Mouse (Mus musculus) Patski (cell line): Measurements from ENCODE around the gene Gpsm3. TPM values are rescaled to one million over a fixed set of nuclear protein-coding genes. Genes with fewer than 3 reads are reported as not detected.

Source experiments
- ATAC-seq: fragments of 100-300 bp; one replicate; pipeline ENCODE4 v1.8.0; 2021
- CTCF ChIA-PET: fragments of 350-600 bp; sonication (Branson Sonifier 250); formaldehyde crosslinking; loops from one replicate; lab custom pipeline; 2022; ENCODE audit warnings: inconsistent platforms; lab: Charles Lee
- POLR2A ChIA-PET: fragments of 350-600 bp; sonication (Branson Sonifier 250); formaldehyde crosslinking; loops from one replicate; lab custom pipeline; 2022; ENCODE audit warnings: antibody characterized with exemption, inconsistent platforms; lab: Charles Lee
- DNase-seq: peaks from one replicate; pipeline ENCODE4 v3.0.0-alpha.2; 2011; ENCODE audit warnings: low read depth, low spot score
- H3K27me3 ChIP-seq: fragments of 371-371 bp; one replicate; pipeline ENCODE4 v1.5.1; 2021
- CTCF ChIP-seq: fragments of 100-300 bp; IDR thresholded peaks from one replicate; pipeline ENCODE4 v1.5.1; 2021
- in situ Hi-C: fragments of 300-500 bp; cut with MboI; formaldehyde crosslinking; loops from 3 replicates; pipeline ENCODE4 v1.11.1; 2018; ENCODE audit warnings: low pct_unique_long_range_greater_than_20kb, mixed read lengths
- polyA plus RNA-seq: library from polyadenylated mRNA; unstranded; gene quantifications from one replicate; pipeline ENCODE4 v1.2.3, GENCODE M21; 2021

Gene Gpsm3
- polyA plus RNA-seq, 1 experiment from 2014 or later = 0.35 TPM

- POLR2A ChIA-PET = interaction anchor here (0.7 kb wide), 1 partner anchor 336 kb away, joined by 3 read pairs; no protein-coding TSS in a partner anchor
- ATAC-seq = no peak
- no peak for DNase-seq
- no peak for TF ChIP-seq CTCF
- CTCF ChIA-PET = interaction anchor here (1.0 kb wide), 1 partner anchor 20 kb away, joined by 3 read pairs; no protein-coding TSS in a partner anchor
- H3K27me3 ChIP-seq = no peaks in the 10 kb centered on the region
- in situ Hi-C loops = no loop called here
Observed at GRCm38 (mm10) chr17:34582528-34582927, 7.1 kb upstream of the Gpsm3 start.

- no peak for TF ChIP-seq CTCF
- ChIA-PET CTCF (interaction anchor here (1.0 kb wide), 1 partner anchor 21 kb away, joined by 3 read pairs; no protein-coding TSS in a partner anchor), POLR2A (no interaction called here)
- no peak for DNase-seq
- in situ Hi-C loops = no loop called here
- ATAC-seq = no peak
- H3K27me3 ChIP-seq = no peaks in the 10 kb centered on the region
Observed at GRCm38 (mm10) chr17:34583397-34583796, 6.2 kb upstream of the Gpsm3 start.

- ATAC-seq = no peak
- ChIA-PET POLR2A (no interaction called here), CTCF (no interaction called here)
- no peak for DNase-seq
- in situ Hi-C loops = no loop called here
- TF ChIP-seq CTCF = no peak
- H3K27me3 ChIP-seq = no peaks in the 10 kb centered on the region
Observed at GRCm38 (mm10) chr17:34583819-34584218, 5.8 kb upstream of the Gpsm3 start.

GRCm38 (mm10) chr17:34585121-34585520 lies 4.5 kb upstream of the Gpsm3 start:
- ChIA-PET CTCF (interaction anchor here (1.7 kb wide), 1 partner anchor 30 kb away, joined by 5 read pairs; no protein-coding TSS in a partner anchor), POLR2A (interaction anchor here (0.7 kb wide), 1 partner anchor 20 kb away, joined by 9 read pairs; no protein-coding TSS in a partner anchor)
- in situ Hi-C loops = no loop called here
- no peak for ATAC-seq
- no peaks in the 10 kb centered on the region for H3K27me3 ChIP-seq
- no peak for TF ChIP-seq CTCF
- DNase-seq = no peak

- ChIA-PET CTCF (interaction anchor here (1.7 kb wide), 1 partner anchor 31 kb away, joined by 5 read pairs; no protein-coding TSS in a partner anchor), POLR2A (interaction anchor here (0.7 kb wide), 1 partner anchor 56 kb away, joined by 4 read pairs; no protein-coding TSS in a partner anchor)
- no peaks in the 10 kb centered on the region for H3K27me3 ChIP-seq
- no peak for ATAC-seq
- no peak for DNase-seq
- TF ChIP-seq CTCF = no peak
- in situ Hi-C loops = no loop called here
Observed at GRCm38 (mm10) chr17:34585877-34586771, 3.5 kb upstream of the Gpsm3 start.

- no peak for DNase-seq
- POLR2A ChIA-PET = interaction anchor here (0.7 kb wide), 1 partner anchor 55 kb away, joined by 4 read pairs; no protein-coding TSS in a partner anchor
- in situ Hi-C loops = no loop called here
- CTCF ChIA-PET = no interaction called here
- no peak for TF ChIP-seq CTCF
- no peaks in the 10 kb centered on the region for H3K27me3 ChIP-seq
- peak; percentile 60 for ATAC-seq
Observed at GRCm38 (mm10) chr17:34586796-34587422, 2.7 kb upstream of the Gpsm3 start.

- ATAC-seq (peak; percentile 82), DNase-seq (no peak)
- no peaks in the 10 kb centered on the region for H3K27me3 ChIP-seq
- CTCF ChIA-PET = no interaction called here
- in situ Hi-C loops = no loop called here
- no peak for TF ChIP-seq CTCF
- POLR2A ChIA-PET = interaction anchor here (1.3 to 1.4 kb wide), 2 partner anchors 11 to 15 kb away, joined by 3 to 6 read pairs; partner anchors contain the start of gene Ager
Observed at GRCm38 (mm10) chr17:34587423-34587811, 2.2 kb upstream of the Gpsm3 start.

GRCm38 (mm10) chr17:34587814-34588213 lies 1.8 kb upstream of the Gpsm3 start:
- DNase-seq = no peak
- no peak for TF ChIP-seq CTCF
- ChIA-PET POLR2A (interaction anchor here (1.3 to 1.4 kb wide), 2 partner anchors 10 to 15 kb away, joined by 3 to 6 read pairs; partner anchors contain the start of gene Ager), CTCF (no interaction called here)
- peak; percentile 1 for ATAC-seq
- in situ Hi-C loops = no loop called here
- H3K27me3 ChIP-seq = no peaks in the 10 kb centered on the region

- ATAC-seq (no peak), DNase-seq (no peak)
- in situ Hi-C loops = no loop called here
- no peaks in the 10 kb centered on the region for H3K27me3 ChIP-seq
- no peak for TF ChIP-seq CTCF
- POLR2A ChIA-PET = interaction anchor here (0.6 to 1.4 kb wide), 3 partner anchors 9 to 16 kb away, joined by 3 to 6 read pairs (median 4); partner anchors contain the start of gene Ager
- CTCF ChIA-PET = no interaction called here
Observed at GRCm38 (mm10) chr17:34588767-34589166, 839 bp upstream of the Gpsm3 start.

- no peak for TF ChIP-seq CTCF
- ATAC-seq = no peak
- ChIA-PET POLR2A (no interaction called here), CTCF (no interaction called here)
- no peak for DNase-seq
- no peaks in the 10 kb centered on the region for H3K27me3 ChIP-seq
- in situ Hi-C loops = no loop called here
Observed at GRCm38 (mm10) chr17:34589206-34589605, 400 bp upstream of the Gpsm3 start.
